Mouse (Mus musculus) forebrain, embryonic 11.5 days (tissue): ENCODE results near the gene Wdr64. TPM values are rescaled to one million over a fixed set of nuclear protein-coding genes. Genes with fewer than 3 reads are reported as not detected.

Experiments used
- ATAC-seq: fragments of 200-750 bp; cut with Nextera tagmentation; replicated peaks from 2 replicates; pipeline ENCODE4 v1.8.0; 2017; ENCODE audit warnings: moderate TSS enrichment; ENCODE audit not compliant: low FRiP score
- DNase-seq: peaks from one replicate; pipeline ENCODE4 v3.0.0-alpha.2; 2017; ENCODE audit warnings: low spot score
- H3K27ac ChIP-seq: fragments of 300-500 bp; sonication (generic); 2 replicates; pipeline ENCODE4 v1.5.1; 2014; ENCODE audit warnings: low read depth, low read length
- H3K27me3 ChIP-seq: fragments of 300-500 bp; sonication (generic); 2 replicates; pipeline ENCODE4 v1.6.1; 2014; ENCODE audit warnings: mild to moderate bottlenecking, low read length, mixed read lengths; ENCODE audit not compliant: control insufficient read depth, insufficient read depth
- H3K36me3 ChIP-seq: fragments of 300-500 bp; sonication (generic); 2 replicates; pipeline ENCODE4 v1.6.1; 2014; ENCODE audit warnings: mild to moderate bottlenecking, low read length, moderate library complexity, mixed read lengths; ENCODE audit not compliant: control insufficient read depth, insufficient read depth
- H3K4me1 ChIP-seq: fragments of 300-500 bp; sonication (generic); replicated peaks from 2 replicates; pipeline ENCODE4 v1.6.1; 2014; ENCODE audit warnings: low read length, mixed read lengths; ENCODE audit not compliant: control insufficient read depth, insufficient read depth
- H3K4me2 ChIP-seq: fragments of 300-500 bp; sonication (generic); 2 replicates; pipeline ENCODE4 v1.6.1; 2014; ENCODE audit warnings: low read depth, mild to moderate bottlenecking, low read length, moderate library complexity, mixed read lengths; ENCODE audit not compliant: severe bottlenecking
- H3K4me3 ChIP-seq: fragments of 300-500 bp; sonication (generic); 2 replicates; pipeline ENCODE4 v1.5.1; 2014; ENCODE audit warnings: low read depth, low read length
- H3K9ac ChIP-seq: fragments of 300-500 bp; sonication (generic); 2 replicates; pipeline ENCODE4 v1.6.1; 2014; ENCODE audit warnings: low read length
- H3K9me3 ChIP-seq: fragments of 300-500 bp; sonication (generic); 2 replicates; pipeline ENCODE4 v1.6.1; 2016; ENCODE audit warnings: low read length, mixed read lengths; ENCODE audit not compliant: control insufficient read depth
- WGBS: fragments of 180-500 bp; shearing (Covaris S2); extraction: QIAGEN DNeasy Blood & Tissue Kit; methylation state at CpG from one replicate; pipeline ENCODE4 v1.1.7; 2014; 5-methylcytosine and 5-hydroxymethylcytosine counted together
- polyA plus RNA-seq: library from polyadenylated mRNA; unstranded; fragments of >200 nt; fragmentation: Nextera tagmentation; extraction: Ambion mirVana; gene quantifications from 2 replicates; pipeline ENCODE4 v1.2.1, GENCODE M21; 2014

Wdr64 gene
- not detected in 2 replicates for polyA plus RNA-seq

- Histone ChIP-seq H3K27ac (no peak within 1 kb of the TSS), H3K9ac (no peak within 1 kb of the TSS), H3K4me2 (no peak within 1 kb of the TSS), H3K27me3 (no peaks in the 10 kb centered on the region), H3K9me3 (no peaks in the 10 kb centered on the region), H3K4me3 (no peak within 1 kb of the TSS), H3K4me1 (no peaks in the 10 kb centered on the region; the same call in 1 of the 2 replicates), H3K36me3 (no peaks in the 10 kb centered on the region)
- 74% methylated on average over 1 of the region's 1 CpGs for WGBS
- ATAC-seq (no peak), DNase-seq (no peak)
Measured at GRCm38 (mm10) chr1:175698293-175698692, at the start of gene Wdr64. TSS of gene Wdr64 (plus strand) at chr1:175698593.

- ATAC-seq (no peak), DNase-seq (no peak)
- Histone ChIP-seq H3K4me1 (no peaks in the 10 kb centered on the region), H3K9ac (no peak overlapping the region), H3K36me3 (no peaks in the 10 kb centered on the region), H3K9me3 (no peaks in the 10 kb centered on the region), H3K4me2 (no peak overlapping the region), H3K4me3 (no peak overlapping the region), H3K27me3 (no peaks in the 10 kb centered on the region), H3K27ac (no peak overlapping the region)
- 93% methylated on average over 4 of the region's 4 CpGs for WGBS
Measured at GRCm38 (mm10) chr1:175648615-175649014, 49.8 kb upstream of the Wdr64 start.

- Histone ChIP-seq H3K4me3 (no peak overlapping the region), H3K27ac (no peak overlapping the region), H3K27me3 (no peaks in the 10 kb centered on the region), H3K36me3 (no peaks in the 10 kb centered on the region), H3K4me2 (no peak overlapping the region), H3K9ac (no peak overlapping the region), H3K9me3 (no peaks in the 10 kb centered on the region), H3K4me1 (no peaks in the 10 kb centered on the region)
- ATAC-seq (no peak), DNase-seq (no peak)
- WGBS = 95% methylated on average over 4 of the region's 4 CpGs
Measured at GRCm38 (mm10) chr1:175659900-175660299, 38.5 kb upstream of the Wdr64 start.

- DNase-seq (no peak), ATAC-seq (peak; percentile 60)
- Histone ChIP-seq H3K4me2 (no peak overlapping the region), H3K27ac (no peak overlapping the region), H3K4me1 (no peaks in the 10 kb centered on the region; the same call in 1 of the 2 replicates), H3K36me3 (no peaks in the 10 kb centered on the region), H3K9ac (no peak overlapping the region), H3K4me3 (no peak overlapping the region), H3K9me3 (no peaks in the 10 kb centered on the region), H3K27me3 (no peaks in the 10 kb centered on the region)
- 78% methylated on average over 5 of the region's 5 CpGs for WGBS
Measured at GRCm38 (mm10) chr1:175668666-175669405, 29.6 kb upstream of the Wdr64 start.

- no peaks in the 10 kb centered on the region for H3K27me3 ChIP-seq
- 86% methylated on average over 3 of the region's 3 CpGs for WGBS
- no peaks in the 10 kb centered on the region; the same call in 1 of the 2 replicates for H3K4me1 ChIP-seq
- DNase-seq (no peak), ATAC-seq (no peak)
- H3K9ac ChIP-seq = no peak overlapping the region
- H3K4me2 ChIP-seq = no peak overlapping the region
- H3K9me3 ChIP-seq = no peaks in the 10 kb centered on the region
- no peaks in the 10 kb centered on the region for H3K36me3 ChIP-seq
- no peak overlapping the region for H3K27ac ChIP-seq
- no peak overlapping the region for H3K4me3 ChIP-seq
Measured at GRCm38 (mm10) chr1:175669456-175669855, 28.9 kb upstream of the Wdr64 start.

GRCm38 (mm10) chr1:175670042-175670441 is 28.4 kb upstream of the Wdr64 start:
- H3K4me3 ChIP-seq = no peak overlapping the region
- no peaks in the 10 kb centered on the region for H3K27me3 ChIP-seq
- H3K36me3 ChIP-seq = no peaks in the 10 kb centered on the region
- H3K9me3 ChIP-seq = no peaks in the 10 kb centered on the region
- no peak for DNase-seq
- H3K9ac ChIP-seq = no peak overlapping the region
- WGBS = 67% methylated on average over 7 of the region's 7 CpGs
- no peaks in the 10 kb centered on the region; the same call in 1 of the 2 replicates for H3K4me1 ChIP-seq
- no peak for ATAC-seq
- no peak overlapping the region for H3K27ac ChIP-seq
- no peak overlapping the region for H3K4me2 ChIP-seq

- Histone ChIP-seq H3K9me3 (no peaks in the 10 kb centered on the region), H3K27me3 (no peaks in the 10 kb centered on the region), H3K4me2 (no peak overlapping the region), H3K27ac (no peak overlapping the region), H3K4me3 (no peak overlapping the region), H3K4me1 (no peaks in the 10 kb centered on the region; the same call in 1 of the 2 replicates), H3K36me3 (no peaks in the 10 kb centered on the region), H3K9ac (no peak overlapping the region)
- no peak for DNase-seq
- ATAC-seq = no peak
- WGBS = 60% methylated on average over 1 of the region's 1 CpGs
Measured at GRCm38 (mm10) chr1:175671626-175672025, 26.8 kb upstream of the Wdr64 start.

- no peaks in the 10 kb centered on the region for H3K27me3 ChIP-seq
- no peaks in the 10 kb centered on the region; the same call in 1 of the 2 replicates for H3K4me1 ChIP-seq
- H3K4me2 ChIP-seq = no peak overlapping the region
- no peaks in the 10 kb centered on the region for H3K9me3 ChIP-seq
- H3K36me3 ChIP-seq = no peaks in the 10 kb centered on the region
- H3K27ac ChIP-seq = no peak overlapping the region
- no peak overlapping the region for H3K4me3 ChIP-seq
- DNase-seq = no peak
- H3K9ac ChIP-seq = no peak overlapping the region
- no peak for ATAC-seq
- 89% methylated on average over 7 of the region's 7 CpGs for WGBS
Measured at GRCm38 (mm10) chr1:175673563-175674325, 24.6 kb upstream of the Wdr64 start.
